Mouse (Mus musculus): ENCODE data around the gene Wdr63.
"Not testable (repeated sequence)": the region's sequence is repeated elsewhere in the genome, so short reads cannot be mapped to it uniquely, and the experiment has no call there.

The Wdr63 gene

GRCm38 (mm10) chr3:146009859-146010645, 97.9 kb downstream of the Wdr63 start:
- peak; percentile 62 for DNase-seq

- DNase-seq: no peak
Observed at GRCm38 (mm10) chr3:146007872-146008271, 100.1 kb downstream of the Wdr63 start.

GRCm38 (mm10) chr3:146004347-146005051, 103.4 kb downstream of the Wdr63 start:
- DNase-seq: no peak

GRCm38 (mm10) chr3:145996539-145996938, 111.4 kb downstream of the Wdr63 start:
- DNase-seq: not testable (repeated sequence)

GRCm38 (mm10) chr3:145995489-145995888, 112.4 kb downstream of the Wdr63 start:
- no peak for DNase-seq

- DNase-seq: no peak
Observed at GRCm38 (mm10) chr3:145993481-145994201, 114.3 kb downstream of the Wdr63 start.

GRCm38 (mm10) chr3:145992796-145993195, 115.1 kb downstream of the Wdr63 start:
- DNase-seq: peak; percentile 75

- DNase-seq: peak; percentile 23
Observed at GRCm38 (mm10) chr3:145991976-145992730, 115.8 kb downstream of the Wdr63 start.

- DNase-seq: peak; percentile 30
Observed at GRCm38 (mm10) chr3:145991130-145991529, 116.8 kb downstream of the Wdr63 start.
